Mouse (Mus musculus): ENCODE data around the gene Islr. TPM values are rescaled to one million over a fixed set of nuclear protein-coding genes. Genes with fewer than 3 reads are reported as not detected.

Islr gene
- total and polyA plus RNA-seq, 2 experiments from 2014 or later = 27.4 to 45.8 TPM

- WGBS = 40% methylated on average over 7 of the region's 7 CpGs
Measured at GRCm38 (mm10) chr9:58248746-58249413, 44.8 kb upstream of the Islr start.

DNA sequence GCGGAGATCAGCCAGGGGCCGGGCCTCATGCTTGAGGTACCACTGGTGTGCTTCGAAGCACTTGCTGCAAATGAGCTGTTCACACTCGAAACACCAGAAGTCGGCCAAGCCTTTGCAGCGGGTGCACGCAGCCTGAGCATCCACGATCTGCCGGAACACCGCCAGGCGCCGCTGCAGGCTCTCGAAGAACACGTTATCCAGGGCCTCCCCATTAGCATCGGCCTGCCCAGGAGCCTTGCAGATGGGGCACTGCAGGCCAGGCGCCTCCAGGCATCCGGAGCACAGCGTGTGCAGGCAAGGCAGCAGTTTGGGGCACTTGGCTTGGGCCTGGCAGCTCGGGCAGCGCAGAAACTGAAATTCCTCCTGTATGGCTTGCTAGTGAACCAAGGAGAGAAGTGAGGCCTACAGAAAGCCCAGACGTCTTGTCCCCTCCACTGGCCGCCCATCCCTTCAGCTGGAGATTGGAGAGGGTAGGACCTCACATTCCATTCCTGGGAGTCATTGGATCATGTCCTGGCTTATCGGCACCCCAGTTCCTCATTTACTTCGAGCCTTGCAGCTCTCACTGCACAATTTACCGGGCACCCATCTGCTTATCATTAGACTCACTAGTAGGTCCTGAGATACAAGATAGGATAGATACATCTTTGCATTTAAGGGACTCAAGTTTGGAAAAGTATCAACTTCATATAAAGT is 43.1 kb upstream of the Islr start:
- H3K27ac ChIP-seq (ENCODE audit: low read depth, low read length) = 0 out of 2 replicates have a peak overlapping the region, but pooled peaks have one; percentile 1
- peak; percentile 93 for ATAC-seq
- peak; percentile 85 for DNase-seq
- H3K9me3 ChIP-seq (ENCODE audit: low read length) = no peaks in the 10 kb centered on the region
- H3K36me3 ChIP-seq (ENCODE audit: insufficient read depth) = no peaks in the 10 kb centered on the region
- peak overlapping the region; percentile 41 for H3K4me2 ChIP-seq (ENCODE audit: low read depth)
- H3K4me1 ChIP-seq (ENCODE audit: insufficient read depth) = 0 out of 2 replicates have a peak, but pooled peaks cover 5% of the 10 kb centered on the region
- no peaks in the 10 kb centered on the region for H3K27me3 ChIP-seq (ENCODE audit: insufficient read depth, low read length)
- H3K4me3 ChIP-seq (ENCODE audit: low read depth, low read length) = 0 out of 2 replicates have a peak overlapping the region, but pooled peaks have one; percentile 4
- TF ChIP-seq CTCF (IDR thresholded peaks at IDR 0.05; ENCODE audit: low read depth) = peak; percentile 86
- 15% methylated on average over 25 of the region's 25 CpGs for WGBS
- H3K9ac ChIP-seq = peak overlapping the region; percentile 54

More at GRCm38 (mm10) chr9:58248746-58249413, 44.8 kb upstream of the Islr start:
- 0 out of 2 replicates have a peak, but pooled peaks cover 5% of the 10 kb centered on the region for H3K4me1 ChIP-seq (ENCODE audit: insufficient read depth)
- ATAC-seq (no peak), DNase-seq (no peak)
- peak overlapping the region; percentile 37 for H3K4me3 ChIP-seq (ENCODE audit: low read depth, low read length)
- H3K9ac ChIP-seq = peak overlapping the region; percentile 51
- no peaks in the 10 kb centered on the region for H3K27me3 ChIP-seq (ENCODE audit: insufficient read depth, low read length)
- H3K36me3 ChIP-seq (ENCODE audit: insufficient read depth) = no peaks in the 10 kb centered on the region
- no peak for TF ChIP-seq CTCF (IDR thresholded peaks at IDR 0.05; ENCODE audit: low read depth)
- H3K9me3 ChIP-seq (ENCODE audit: low read length) = no peaks in the 10 kb centered on the region
- peak overlapping the region; percentile 62 for H3K4me2 ChIP-seq (ENCODE audit: low read depth)
- H3K27ac ChIP-seq (ENCODE audit: low read depth, low read length) = no peak overlapping the region

- 72% methylated on average over 4 of the region's 4 CpGs for WGBS
- no peak overlapping the region for H3K9ac ChIP-seq
- no peak overlapping the region for H3K4me2 ChIP-seq (ENCODE audit: low read depth)
- H3K4me1 ChIP-seq (ENCODE audit: insufficient read depth) = 0 out of 2 replicates have a peak, but pooled peaks cover 5% of the 10 kb centered on the region
- DNase-seq (no peak), ATAC-seq (no peak)
- H3K36me3 ChIP-seq (ENCODE audit: insufficient read depth) = no peaks in the 10 kb centered on the region
- no peak overlapping the region for H3K4me3 ChIP-seq (ENCODE audit: low read depth, low read length)
- no peaks in the 10 kb centered on the region for H3K27me3 ChIP-seq (ENCODE audit: insufficient read depth, low read length)
- no peaks in the 10 kb centered on the region for H3K9me3 ChIP-seq (ENCODE audit: low read length)
- H3K27ac ChIP-seq (ENCODE audit: low read depth, low read length) = no peak overlapping the region
- TF ChIP-seq CTCF (IDR thresholded peaks at IDR 0.05; ENCODE audit: low read depth) = no peak
Measured at GRCm38 (mm10) chr9:58246083-58246591, 42.0 kb upstream of the Islr start.

DNA sequence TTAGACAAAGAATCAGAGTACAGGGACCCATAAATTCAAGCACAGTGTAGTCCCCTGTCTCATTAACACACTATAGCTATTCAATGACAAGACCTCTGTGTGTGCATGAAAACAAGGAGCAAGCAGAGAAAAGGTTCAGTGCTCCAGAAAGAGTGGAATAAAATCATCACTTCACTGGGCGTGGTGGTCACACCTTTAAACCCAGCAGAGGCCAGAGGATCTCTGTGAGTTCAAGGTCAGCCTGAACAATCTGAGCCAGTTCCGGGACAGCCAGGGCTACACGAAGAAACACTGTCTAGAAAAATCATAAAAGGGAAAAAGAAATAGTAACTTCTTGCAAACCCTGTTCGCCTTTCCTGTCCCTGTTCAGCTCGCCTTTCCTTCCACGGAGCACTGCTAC is 39.6 kb upstream of the Islr start:
- Histone ChIP-seq H3K27me3 (ENCODE audit: insufficient read depth, low read length) (no peaks in the 10 kb centered on the region), H3K4me3 (ENCODE audit: low read depth, low read length) (no peak overlapping the region), H3K9me3 (ENCODE audit: low read length) (no peaks in the 10 kb centered on the region), H3K27ac (ENCODE audit: low read depth, low read length) (no peak overlapping the region), H3K9ac (no peak overlapping the region), H3K36me3 (ENCODE audit: insufficient read depth) (no peaks in the 10 kb centered on the region), H3K4me2 (ENCODE audit: low read depth) (no peak overlapping the region), H3K4me1 (ENCODE audit: insufficient read depth) (0 out of 2 replicates have a peak, but pooled peaks cover 5% of the 10 kb centered on the region)
- WGBS = 92% methylated on average over 6 of the region's 6 CpGs
- no peak for ATAC-seq
- TF ChIP-seq CTCF (IDR thresholded peaks at IDR 0.05; ENCODE audit: low read depth) = no peak
- no peak for DNase-seq

GRCm38 (mm10) chr9:58242696-58243095 is 38.6 kb upstream of the Islr start:
- Histone ChIP-seq H3K9me3 (ENCODE audit: low read length) (no peaks in the 10 kb centered on the region), H3K4me3 (ENCODE audit: low read depth, low read length) (no peak overlapping the region), H3K4me2 (ENCODE audit: low read depth) (no peak overlapping the region), H3K36me3 (ENCODE audit: insufficient read depth) (no peaks in the 10 kb centered on the region), H3K4me1 (ENCODE audit: insufficient read depth) (0 out of 2 replicates have a peak, but pooled peaks cover 5% of the 10 kb centered on the region), H3K9ac (no peak overlapping the region), H3K27ac (ENCODE audit: low read depth, low read length) (no peak overlapping the region), H3K27me3 (ENCODE audit: insufficient read depth, low read length) (no peaks in the 10 kb centered on the region)
- ATAC-seq = no peak
- DNase-seq = no peak
- no peak for TF ChIP-seq CTCF (IDR thresholded peaks at IDR 0.05; ENCODE audit: low read depth)
- WGBS = 87% methylated on average over 5 of the region's 5 CpGs

DNA sequence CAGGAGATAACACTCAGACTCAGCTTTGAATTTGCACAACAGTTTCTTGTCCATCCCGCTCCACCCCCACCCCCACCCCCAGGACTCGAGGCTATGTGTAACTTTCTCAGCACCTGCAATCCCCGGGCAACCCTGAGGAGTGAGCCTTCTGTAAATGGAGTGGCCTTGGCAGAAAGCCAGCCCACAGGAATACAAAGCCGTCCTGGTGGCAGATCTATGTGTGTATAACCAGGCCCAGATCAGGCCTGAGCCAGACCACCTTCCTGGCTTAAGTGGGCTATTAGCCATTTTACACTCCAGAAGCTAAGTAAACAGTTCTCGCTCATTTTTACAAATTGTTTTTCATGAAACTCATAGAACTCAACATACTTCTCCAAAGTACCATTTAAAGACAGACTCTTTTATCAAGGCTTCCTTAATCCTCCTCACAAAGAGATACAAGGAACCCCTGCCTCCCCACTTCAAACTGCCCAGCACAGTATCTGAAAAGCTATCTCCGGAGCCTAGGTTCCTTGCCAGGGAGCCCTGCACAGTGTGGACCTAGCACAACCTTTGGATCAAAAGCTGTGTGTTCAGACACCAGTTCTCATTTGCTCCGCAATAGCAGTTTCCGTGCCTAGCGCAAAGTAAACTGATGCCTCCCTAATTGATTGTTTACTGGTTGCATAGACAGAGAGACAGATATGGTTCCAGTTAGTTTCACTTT is 37.8 kb upstream of the Islr start:
- Histone ChIP-seq H3K27ac (ENCODE audit: low read depth, low read length) (no peak overlapping the region), H3K36me3 (ENCODE audit: insufficient read depth) (no peaks in the 10 kb centered on the region)
- peak; percentile 32 for DNase-seq

More for the DNA sequence above, 37.8 kb upstream of the Islr start:
- Histone ChIP-seq H3K27me3 (ENCODE audit: insufficient read depth, low read length) (no peaks in the 10 kb centered on the region), H3K9me3 (ENCODE audit: low read length) (no peaks in the 10 kb centered on the region), H3K4me2 (ENCODE audit: low read depth) (no peak overlapping the region), H3K4me3 (ENCODE audit: low read depth, low read length) (no peak overlapping the region), H3K4me1 (ENCODE audit: insufficient read depth) (0 out of 2 replicates have a peak, but pooled peaks cover 2% of the 10 kb centered on the region), H3K9ac (no peak overlapping the region)
- TF ChIP-seq CTCF (IDR thresholded peaks at IDR 0.05; ENCODE audit: low read depth) = no peak
- 32% methylated on average over 9 of the region's 9 CpGs for WGBS
- ATAC-seq = no peak

Data from forebrain, postnatal 0 days (tissue).